ENCODE assay signal across 8 mouse cellular contexts in genomic region chr17:5752716-5753585, GRCm38 (mm10).
A peak's percentile ranks its signal among the peaks of the same experiment; 100 is the strongest.
DNase-seq lines count a peak whose midpoint lies in the region; ATAC-seq lines count a peak whose summit lies in the region.

No protein-coding gene starts in this region.

- peak; percentile 85 to 87 for DNase-seq in adrenal gland, adult 18-20 months (ENCODE audit: low spot score in 2 of 2)
- DNase-seq in cerebellum, postnatal 36 days: peak; percentile 89 to 93
- DNase-seq in gastrocnemius, adult 18-20 months (ENCODE audit: low spot score): peak; percentile 86
- DNase-seq in layer of hippocampus, postnatal 36 days: peak; percentile 77 to 82
- peak; percentile 72 for DNase-seq in lung, postnatal 25 days (ENCODE audit: low spot score)
- DNase-seq in retina, postnatal 7 days (ENCODE audit: low read depth, low spot score): peak; percentile 65
- peak; percentile 76 to 86 for DNase-seq in urinary bladder, postnatal 4 days (ENCODE audit: low spot score in 2 of 2)

- peaks cover 13% of the 10 kb centered on the region for H3K4me1 ChIP-seq in hindbrain, embryonic 15.5 days (replicated peaks)

- peak overlapping the region; percentile 41 for H3K9ac ChIP-seq in hindbrain, embryonic 15.5 days

- no peaks in the 10 kb centered on the region for H3K27me3 ChIP-seq in hindbrain, embryonic 15.5 days

- H3K9me3 ChIP-seq in hindbrain, embryonic 15.5 days: no peaks in the 10 kb centered on the region

- 13% methylated on average over 29 of the region's 29 CpGs for WGBS in hindbrain, embryonic 15.5 days

- H3K4me3 ChIP-seq in hindbrain, embryonic 15.5 days: peak overlapping the region; percentile 42

- peak overlapping the region; percentile 12 for H3K27ac ChIP-seq in hindbrain, embryonic 15.5 days (replicated peaks)

- H3K4me2 ChIP-seq in hindbrain, embryonic 15.5 days: peak overlapping the region; percentile 80

- no peaks in the 10 kb centered on the region for H3K36me3 ChIP-seq in hindbrain, embryonic 15.5 days

- ATAC-seq in hindbrain, embryonic 15.5 days (ENCODE audit: low FRiP score, low read depth): peak; percentile 77

Comparison
In these comparisons a context has a peak if more than half of its experiments do, and no peak if none do; other contexts are left out.
1. Peak in every context shown above with its lines: DNase-seq, ATAC-seq, H3K4me3 ChIP-seq and H3K27ac ChIP-seq.